Mouse (Mus musculus): ENCODE results near the gene Olfr1362.

Olfr1362 gene

DNA sequence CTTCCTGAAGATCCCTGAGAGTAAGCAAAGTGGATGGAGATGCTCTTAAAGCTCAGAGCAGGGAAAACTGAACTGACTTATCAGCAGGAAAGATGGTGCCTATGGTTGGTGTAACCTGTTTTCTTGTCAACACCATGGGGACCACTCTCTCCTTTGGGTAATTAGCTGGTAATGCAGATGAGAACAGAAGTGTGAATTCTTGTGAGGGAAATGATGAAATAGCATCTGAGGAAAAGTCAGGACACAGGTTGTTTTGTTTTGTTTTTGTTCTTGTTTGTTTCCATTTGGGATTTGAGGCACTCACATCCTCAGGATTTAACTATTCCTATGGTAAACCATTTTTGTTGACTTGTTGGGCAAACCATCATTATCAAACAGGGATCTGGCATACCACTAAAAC lies at the start of gene Olfr1362:
Gene Olfr1362, minus strand, starts transcription at position 101 of the 400 bp plus-strand sequence.
- DNase-seq = no peak

GRCm38 (mm10) chr13:21663286-21663685 lies 49.5 kb upstream of the Olfr1362 start, which contains the start of gene Olfr1361:
Olfr1361 (minus strand) TSS chr13:21663386.
- DNase-seq = no peak

DNA sequence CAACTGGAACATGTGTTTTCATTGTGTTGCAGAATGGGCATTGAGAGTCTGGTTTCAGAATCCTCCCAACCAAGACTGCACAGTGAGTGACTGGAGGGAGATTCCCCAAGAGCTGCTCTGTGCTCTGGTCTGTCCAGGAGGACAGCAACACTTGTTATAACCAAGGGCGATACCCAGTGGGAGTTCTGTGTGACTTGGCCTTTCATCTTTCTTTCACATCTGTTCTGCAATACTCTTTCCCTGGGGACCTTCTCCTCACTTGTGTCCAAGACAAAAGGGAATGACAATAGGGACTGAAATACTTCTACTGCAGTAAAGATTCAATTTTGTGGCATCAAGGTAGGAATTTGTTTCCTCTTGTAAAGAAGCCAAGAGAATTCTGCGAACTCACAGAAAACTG lies 28.6 kb upstream of the Olfr1362 start, which contains the start of gene Olfr11:
Gene Olfr11, minus strand, starts transcription at position 101 of the 400 bp plus-strand sequence.
- DNase-seq = no peak

GRCm38 (mm10) chr13:21591618-21592017 lies 22.2 kb downstream of the Olfr1362 start:
- no peak for DNase-seq

DNA sequence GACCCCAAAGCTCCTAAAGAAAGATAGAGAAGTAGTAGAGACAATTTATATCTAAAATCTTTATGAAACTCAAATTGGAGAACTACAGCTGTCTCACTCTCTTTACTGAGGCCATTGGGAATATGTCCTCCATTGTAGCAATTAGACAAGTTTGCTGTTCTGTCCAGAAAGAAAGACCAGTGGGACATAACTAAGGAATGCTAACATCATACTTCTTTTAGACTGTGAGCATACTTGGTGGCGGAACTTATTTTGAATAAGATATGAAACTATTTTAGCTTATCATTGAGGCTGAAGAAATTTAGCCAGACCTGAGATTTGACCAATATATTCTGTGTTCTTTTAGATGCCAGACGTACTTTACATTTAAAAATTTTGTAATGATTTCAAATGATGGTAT lies 32.2 kb downstream of the Olfr1362 start, which contains the start of gene Olfr1364:
Gene Olfr1364, minus strand, starts transcription at position 101 of the 400 bp plus-strand sequence.
- no peak for DNase-seq
